Mouse (Mus musculus) liver, embryonic 13.5 days (tissue): Measurements from ENCODE around the gene Iffo2. TPM values are rescaled to one million over a fixed set of nuclear protein-coding genes. Genes with fewer than 3 reads are reported as not detected.

Experiments
- ATAC-seq: fragments of 200-750 bp; cut with Nextera tagmentation; 2 replicates; pipeline ENCODE4 v1.8.0; 2017; ENCODE audit warnings: low read depth, mild to moderate bottlenecking, moderate number of reproducible peaks, moderate library complexity
- DNase-seq: peaks from one replicate; pipeline ENCODE4 v3.0.0; 2022
- H3K27ac ChIP-seq: fragments of 300-500 bp; sonication (generic); 2 replicates; pipeline ENCODE4 v1.5.1; 2015; ENCODE audit warnings: moderate library complexity, mild to moderate bottlenecking, inconsistent platforms
- H3K27me3 ChIP-seq: fragments of 300-500 bp; sonication (generic); 2 replicates; pipeline ENCODE4 v1.6.1; 2015; ENCODE audit warnings: mild to moderate bottlenecking, inconsistent platforms
- H3K36me3 ChIP-seq: fragments of 300-500 bp; sonication (generic); 2 replicates; pipeline ENCODE4 v1.6.1; 2015; ENCODE audit warnings: mild to moderate bottlenecking, inconsistent platforms
- H3K4me1 ChIP-seq: fragments of 300-500 bp; sonication (generic); replicated peaks from 2 replicates; pipeline ENCODE4 v1.6.1; 2015; ENCODE audit warnings: inconsistent platforms
- H3K4me2 ChIP-seq: fragments of 300-500 bp; sonication (generic); 2 replicates; pipeline ENCODE4 v1.6.1; 2015; ENCODE audit warnings: inconsistent platforms, mild to moderate bottlenecking, moderate library complexity
- H3K4me3 ChIP-seq: fragments of 300-500 bp; sonication (generic); replicated peaks from 2 replicates; pipeline ENCODE4 v1.5.1; 2015; ENCODE audit warnings: mild to moderate bottlenecking, inconsistent platforms
- H3K9ac ChIP-seq: fragments of 300-500 bp; sonication (generic); 2 replicates; pipeline ENCODE4 v1.6.1; 2015; ENCODE audit warnings: mild to moderate bottlenecking, inconsistent platforms
- H3K9me3 ChIP-seq: fragments of 300-500 bp; sonication (generic); replicated peaks from 2 replicates; pipeline ENCODE4 v1.6.1; 2016; ENCODE audit warnings: inconsistent platforms
- WGBS: fragments of 180-500 bp; shearing (Covaris S2); methylation state at CpG from one replicate; pipeline ENCODE4 v1.1.7; 2015; ENCODE audit not compliant: insufficient replicate concordance; 5-methylcytosine and 5-hydroxymethylcytosine counted together
- polyA plus RNA-seq: library from polyadenylated mRNA; unstranded; fragments of >200 nt; fragmentation: Nextera tagmentation; extraction: Ambion mirVana; gene quantifications from 2 replicates; pipeline ENCODE4 v1.2.1, GENCODE M21; 2015

The Iffo2 gene
- polyA plus RNA-seq, 1 experiment from 2014 or later, result 1.0 TPM

DNA sequence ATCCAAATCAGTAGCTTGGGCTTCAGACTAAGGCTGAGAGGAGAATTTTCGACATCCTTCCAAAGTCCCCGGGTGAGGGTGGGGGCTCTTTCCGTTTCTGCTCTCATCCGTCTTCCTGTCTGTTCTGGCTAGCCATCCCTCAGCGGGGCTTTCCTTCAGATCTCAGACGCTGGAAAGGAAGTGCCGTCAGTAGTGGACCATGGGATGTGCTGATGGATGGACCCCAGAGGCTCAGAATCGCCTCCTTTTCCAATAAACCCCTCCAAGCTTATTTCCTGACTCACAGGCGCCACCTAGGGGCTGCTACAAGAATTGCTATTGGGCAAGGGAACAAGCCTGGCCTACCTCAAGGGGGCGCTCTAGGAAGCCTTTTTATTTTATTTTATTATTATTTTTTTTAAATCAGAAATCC, 81.2 kb downstream of the Iffo2 start:
- ATAC-seq (no peak), DNase-seq (peak; percentile 59)
- H3K9ac ChIP-seq, result no peak overlapping the region
- peaks cover 31% of the 10 kb centered on the region for H3K36me3 ChIP-seq
- H3K4me3 ChIP-seq, result no peak overlapping the region
- H3K4me2 ChIP-seq, result 0 out of 2 replicates have a peak overlapping the region, but pooled peaks have one; percentile 28
- H3K27me3 ChIP-seq, result no peaks in the 10 kb centered on the region
- H3K9me3 ChIP-seq, result no peaks in the 10 kb centered on the region
- H3K4me1 ChIP-seq, result peaks cover 20% of the 10 kb centered on the region
- no peak overlapping the region for H3K27ac ChIP-seq
- WGBS, result 2% methylated on average over 10 of the region's 10 CpGs

DNA sequence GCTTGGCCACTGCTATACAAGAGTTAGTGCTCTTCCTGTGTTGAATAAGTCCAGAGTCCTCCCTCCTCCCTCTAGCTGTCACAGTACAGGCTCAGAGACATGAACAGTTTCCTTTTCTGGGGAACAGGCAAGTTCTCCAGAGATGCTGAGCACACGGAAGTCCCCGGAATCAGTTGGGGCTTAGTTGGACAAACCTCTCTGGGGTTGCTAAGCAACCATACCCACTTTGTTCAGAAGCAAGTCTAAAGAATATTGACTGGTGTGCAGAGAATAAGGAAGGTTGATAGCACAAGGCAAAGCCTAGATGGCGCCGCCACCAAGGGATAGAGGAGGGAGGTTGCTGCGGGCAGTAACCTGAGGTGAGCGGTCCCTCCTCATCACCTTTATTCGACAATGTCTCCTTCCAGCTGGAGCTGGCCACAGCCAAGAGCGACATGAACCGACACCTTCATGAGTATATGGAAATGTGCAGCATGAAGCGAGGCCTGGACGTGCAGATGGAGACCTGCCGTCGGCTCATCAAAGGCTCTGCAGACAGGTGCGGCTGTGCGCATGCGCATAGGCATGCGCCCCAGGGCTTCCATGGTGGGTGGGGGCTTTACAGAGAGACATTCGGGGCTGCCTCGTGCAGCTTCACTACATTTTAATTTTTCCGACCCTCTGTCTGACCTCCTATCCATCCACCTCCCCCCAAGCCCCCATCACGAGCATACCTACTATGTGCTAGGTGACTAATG, 84.3 kb downstream of the Iffo2 start:
- DNase-seq (no peak), ATAC-seq (no peak)
- Histone ChIP-seq H3K4me1 (peaks cover 30% of the 10 kb centered on the region), H3K4me3 (no peak overlapping the region), H3K27ac (no peak overlapping the region), H3K4me2 (no peak overlapping the region), H3K27me3 (no peaks in the 10 kb centered on the region), H3K9me3 (no peaks in the 10 kb centered on the region), H3K9ac (no peak overlapping the region), H3K36me3 (peaks cover 31% of the 10 kb centered on the region)
- 84% methylated on average over 21 of the region's 21 CpGs for WGBS

DNA sequence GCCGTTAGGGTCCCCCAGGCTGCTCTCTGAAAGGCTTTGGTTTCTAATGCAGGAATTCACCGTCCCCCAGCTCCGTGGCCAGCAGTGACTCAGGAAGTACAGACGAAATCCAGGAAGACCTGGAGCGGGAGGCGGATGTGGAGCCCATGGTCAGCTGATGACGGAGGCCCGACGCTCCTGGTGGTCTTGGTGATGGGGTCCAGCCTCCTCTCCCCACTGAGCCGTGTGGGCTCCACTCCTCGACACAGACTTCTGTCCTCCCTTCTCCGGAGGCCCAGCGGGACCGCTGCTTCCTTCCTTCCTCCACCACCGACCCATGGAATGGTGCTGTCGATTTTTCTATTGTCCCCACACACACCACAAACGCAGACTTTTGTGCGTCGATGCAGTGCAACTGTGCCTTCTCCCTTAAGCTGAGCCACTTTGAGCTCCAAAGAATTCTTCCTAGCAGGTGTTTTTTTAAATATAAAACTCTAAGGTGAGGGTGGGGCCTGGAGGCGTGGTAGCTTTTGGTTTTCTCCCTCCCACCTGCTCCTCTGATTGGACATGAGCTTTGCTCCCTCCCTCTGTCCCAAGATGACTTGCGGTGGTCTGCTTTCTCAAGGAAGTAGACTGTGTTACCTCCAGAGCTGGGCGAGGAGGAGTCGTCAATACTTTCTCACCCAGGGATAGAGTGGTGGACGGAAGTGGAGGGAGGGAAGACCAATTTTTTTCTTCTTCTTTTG, 86.1 kb downstream of the Iffo2 start:
- H3K9me3 ChIP-seq, result no peaks in the 10 kb centered on the region
- peak overlapping the region; percentile 62 for H3K27ac ChIP-seq
- no peaks in the 10 kb centered on the region for H3K27me3 ChIP-seq
- ATAC-seq, result peak; percentile 93
- H3K4me3 ChIP-seq, result peak overlapping the region; percentile 70
- peaks cover 26% of the 10 kb centered on the region for H3K4me1 ChIP-seq
- peaks cover 31% of the 10 kb centered on the region for H3K36me3 ChIP-seq
- H3K9ac ChIP-seq, result peak overlapping the region; percentile 79
- peak; percentile 72 for DNase-seq
- H3K4me2 ChIP-seq, result peak overlapping the region; percentile 88
- 8% methylated on average over 24 of the region's 24 CpGs for WGBS

DNA sequence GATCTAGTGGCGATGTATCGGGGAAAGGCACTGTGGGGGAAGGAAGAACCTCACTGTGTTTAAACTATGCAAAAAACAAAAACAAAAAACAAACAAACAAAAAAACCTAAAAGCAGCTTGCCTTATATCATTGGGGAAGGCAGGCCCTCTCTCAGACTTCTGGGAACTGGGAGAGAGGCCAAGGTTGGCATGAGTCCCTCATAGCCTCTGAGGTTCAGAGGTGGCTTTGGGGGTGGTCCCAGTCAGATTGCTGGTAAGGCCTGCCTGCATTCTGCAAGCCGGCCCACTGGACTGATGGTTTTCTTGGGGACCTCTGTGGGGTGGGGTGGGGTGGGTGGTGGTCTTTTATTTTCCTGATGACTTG, 86.6 kb downstream of the Iffo2 start:
- ATAC-seq (no peak), DNase-seq (no peak)
- peak overlapping the region; percentile 62 for H3K27ac ChIP-seq
- peaks cover 31% of the 10 kb centered on the region for H3K36me3 ChIP-seq
- H3K9me3 ChIP-seq, result no peaks in the 10 kb centered on the region
- 29% methylated on average over 3 of the region's 3 CpGs for WGBS
- peaks cover 31% of the 10 kb centered on the region for H3K4me1 ChIP-seq
- H3K4me2 ChIP-seq, result peak overlapping the region; percentile 88
- H3K4me3 ChIP-seq, result peak overlapping the region; percentile 70
- no peaks in the 10 kb centered on the region for H3K27me3 ChIP-seq
- H3K9ac ChIP-seq, result peak overlapping the region; percentile 79

DNA sequence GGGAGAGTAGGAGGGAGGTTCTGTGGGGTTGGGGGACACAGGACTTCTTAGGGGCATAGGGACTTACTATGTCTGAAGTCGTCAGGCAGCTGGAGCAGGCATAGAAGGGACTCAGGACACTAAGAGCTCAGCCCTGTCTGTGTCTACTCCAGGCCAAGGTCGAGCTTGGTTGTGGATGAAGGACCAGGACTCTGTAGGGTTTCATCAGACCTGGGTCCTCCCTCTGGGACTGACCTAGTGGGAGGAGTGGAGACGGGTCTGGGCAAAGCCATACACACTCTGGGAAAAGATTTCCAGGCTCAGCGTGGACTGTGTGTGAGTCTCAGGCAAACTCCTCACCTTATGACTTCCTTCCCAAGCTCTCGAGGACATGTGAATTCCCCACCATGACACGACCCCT, 89.4 kb downstream of the Iffo2 start:
- Histone ChIP-seq H3K27ac (no peak overlapping the region), H3K36me3 (peaks cover 12% of the 10 kb centered on the region), H3K4me1 (peaks cover 53% of the 10 kb centered on the region), H3K9me3 (no peaks in the 10 kb centered on the region), H3K27me3 (no peaks in the 10 kb centered on the region), H3K4me3 (no peak overlapping the region), H3K4me2 (no peak overlapping the region), H3K9ac (no peak overlapping the region)
- DNase-seq (no peak), ATAC-seq (no peak)
- WGBS, result 55% methylated on average over 6 of the region's 6 CpGs

DNA sequence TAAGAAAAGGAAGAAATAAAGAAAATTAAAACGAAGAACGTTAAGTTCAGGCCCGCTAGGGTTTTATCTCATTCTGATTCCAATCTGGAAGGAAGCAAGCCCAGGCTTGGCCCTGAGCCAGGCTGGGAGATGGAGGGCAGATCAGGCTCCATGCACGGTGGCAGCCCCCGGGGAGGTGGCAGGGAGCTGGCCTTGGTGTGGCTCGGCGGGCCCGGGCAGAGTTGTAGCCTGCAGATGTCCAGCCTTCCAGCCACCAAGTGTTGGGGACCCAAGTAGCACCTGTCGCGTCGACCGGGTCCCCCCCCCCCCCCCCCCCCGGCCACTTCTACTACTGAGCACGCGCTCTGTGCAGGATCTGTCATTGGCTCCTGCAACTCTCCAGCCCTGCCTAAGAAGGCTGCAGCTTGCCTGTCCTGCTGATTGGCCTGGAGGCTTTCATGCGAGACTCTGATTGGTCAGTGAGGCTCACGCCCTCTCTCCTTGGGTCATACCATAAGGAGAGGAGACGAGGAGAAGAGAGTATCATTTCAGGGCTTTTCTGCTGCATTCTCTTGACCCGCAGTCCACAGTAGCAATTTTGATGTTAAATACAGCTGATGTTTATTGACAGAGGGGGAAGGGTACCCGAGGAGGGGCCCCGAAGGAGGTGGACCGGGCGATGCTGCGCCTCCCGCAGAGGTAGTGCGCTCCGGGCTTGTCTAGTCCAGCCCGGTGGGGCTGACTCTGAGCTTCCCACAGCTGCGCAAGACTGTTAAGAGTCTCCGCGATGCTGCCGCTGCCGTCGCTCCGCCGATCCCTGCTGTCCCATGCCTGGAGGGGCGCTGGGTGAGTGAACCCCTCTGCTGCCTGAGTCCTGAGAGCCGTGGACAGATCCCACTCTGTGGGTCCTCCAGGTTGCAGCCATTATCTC, 92.3 kb downstream of the Iffo2 start, which contains the start of gene Aldh4a1:
Aldh4a1 (plus strand) TSS at position 494 of the 910 bp plus-strand sequence.
- Histone ChIP-seq H3K4me3 (peak within 1 kb of the TSS; percentile 72), H3K27ac (peak within 1 kb of the TSS; percentile 76), H3K27me3 (no peaks in the 10 kb centered on the region), H3K9me3 (no peaks in the 10 kb centered on the region), H3K36me3 (0 out of 2 replicates have a peak, but pooled peaks cover 2% of the 10 kb centered on the region), H3K4me1 (peaks cover 49% of the 10 kb centered on the region), H3K9ac (peak within 1 kb of the TSS; percentile 78), H3K4me2 (peak within 1 kb of the TSS; percentile 88)
- under 1% methylated on average over 35 of the region's 38 CpGs for WGBS
- peak; percentile 87 for DNase-seq
- peak; percentile 98 for ATAC-seq

DNA sequence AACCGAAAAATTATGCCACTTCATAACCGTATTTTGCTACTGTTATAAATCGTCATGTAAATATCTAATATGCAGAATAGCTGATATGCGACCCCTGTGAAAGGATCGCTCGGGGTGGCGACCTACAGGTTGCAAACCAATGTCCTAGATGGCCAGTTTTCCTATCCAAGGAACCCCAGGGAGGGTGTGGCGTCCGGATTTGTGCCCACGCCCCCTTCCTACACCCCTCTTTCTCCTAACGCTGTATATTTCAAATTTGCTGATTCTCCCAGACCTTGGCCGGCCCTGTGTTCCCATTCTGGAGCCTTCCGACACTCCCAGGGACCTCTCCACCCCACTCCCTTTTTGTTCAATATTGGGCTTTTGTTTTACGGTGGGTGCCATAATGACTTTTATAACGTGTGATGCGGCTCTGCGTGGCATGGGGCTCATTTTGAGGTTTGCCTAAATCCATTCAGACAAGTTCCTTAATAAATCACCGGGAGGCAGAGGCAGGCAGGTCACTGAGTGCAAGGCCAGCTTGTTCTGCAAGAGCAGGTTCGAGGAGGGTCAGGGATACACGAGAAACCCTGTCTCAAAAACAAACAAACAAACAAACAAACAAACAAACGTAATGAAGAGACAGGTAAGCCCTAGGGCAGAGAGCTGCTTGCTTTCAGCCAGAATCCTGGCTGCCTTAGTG, 93.2 kb downstream of the Iffo2 start:
- 25% methylated on average over 21 of the region's 21 CpGs for WGBS
- ATAC-seq, result no peak

DNA sequence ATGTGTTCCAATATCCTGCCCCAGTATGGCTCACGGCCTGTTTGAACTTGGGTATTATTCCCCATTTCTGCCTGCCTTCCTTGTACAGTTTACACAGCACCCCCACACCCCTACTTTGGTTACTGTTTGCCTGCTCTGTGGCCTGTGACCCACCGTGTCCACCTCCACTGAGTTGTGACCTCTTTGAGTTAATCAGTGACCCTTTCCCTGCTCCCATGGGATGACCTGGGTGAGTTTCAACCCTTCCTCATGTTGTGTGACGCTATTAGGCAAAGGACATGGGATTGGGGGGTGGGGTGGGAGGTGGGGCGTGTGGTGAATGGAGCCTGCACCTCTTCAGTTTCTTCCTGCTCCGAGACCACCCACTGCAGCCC, 93.8 kb downstream of the Iffo2 start:
- Histone ChIP-seq H3K27ac (peak overlapping the region; percentile 77), H3K4me1 (peaks cover 51% of the 10 kb centered on the region), H3K9ac (peak overlapping the region; percentile 78; the same call in 1 of the 2 replicates), H3K4me2 (peak overlapping the region; percentile 88), H3K27me3 (no peaks in the 10 kb centered on the region), H3K9me3 (no peaks in the 10 kb centered on the region), H3K36me3 (peaks cover 4% of the 10 kb centered on the region; the same call in 1 of the 2 replicates), H3K4me3 (peak overlapping the region; percentile 72)
- 69% methylated on average over 5 of the region's 5 CpGs for WGBS
- no peak for DNase-seq
- ATAC-seq, result peak; percentile 11; the same call in 1 of the 2 replicates

More for the DNA sequence above, 93.2 kb downstream of the Iffo2 start:
- Histone ChIP-seq H3K9ac (peak overlapping the region; percentile 78), H3K4me1 (peaks cover 46% of the 10 kb centered on the region), H3K4me2 (peak overlapping the region; percentile 88), H3K36me3 (peaks cover 4% of the 10 kb centered on the region; the same call in 1 of the 2 replicates), H3K27me3 (no peaks in the 10 kb centered on the region), H3K9me3 (no peaks in the 10 kb centered on the region), H3K4me3 (peak overlapping the region; percentile 72), H3K27ac (peak overlapping the region; percentile 76)
- no peak for DNase-seq

DNA sequence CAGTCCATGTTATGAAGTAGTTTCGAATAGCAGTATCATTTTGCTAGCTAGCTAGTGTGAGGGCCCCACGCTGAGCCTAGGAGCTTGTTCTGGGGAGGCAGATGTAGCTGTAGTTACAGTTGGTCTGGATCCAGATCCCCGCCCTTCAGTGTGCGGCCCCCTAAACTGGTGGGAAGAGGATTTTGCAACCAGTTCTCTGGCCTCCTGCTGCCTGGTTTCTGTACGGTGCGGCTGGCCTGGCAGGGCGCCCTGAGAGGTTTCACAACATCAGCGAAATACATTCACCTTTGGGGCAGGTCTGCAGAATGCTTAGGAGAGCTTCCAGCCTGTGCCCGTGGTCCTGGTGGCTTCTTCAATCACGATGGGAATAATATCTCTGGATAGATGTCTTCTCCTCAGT, 94.4 kb downstream of the Iffo2 start:
- ATAC-seq (no peak), DNase-seq (no peak)
- H3K27ac ChIP-seq, result peak overlapping the region; percentile 77
- WGBS, result 66% methylated on average over 10 of the region's 10 CpGs
- H3K4me2 ChIP-seq, result peak overlapping the region; percentile 88
- H3K36me3 ChIP-seq, result peaks cover 4% of the 10 kb centered on the region; the same call in 1 of the 2 replicates
- peaks cover 57% of the 10 kb centered on the region for H3K4me1 ChIP-seq
- peak overlapping the region; percentile 34; the same call in 1 of the 2 replicates for H3K9ac ChIP-seq
- no peaks in the 10 kb centered on the region for H3K27me3 ChIP-seq
- peak overlapping the region; percentile 72 for H3K4me3 ChIP-seq
- H3K9me3 ChIP-seq, result no peaks in the 10 kb centered on the region

DNA sequence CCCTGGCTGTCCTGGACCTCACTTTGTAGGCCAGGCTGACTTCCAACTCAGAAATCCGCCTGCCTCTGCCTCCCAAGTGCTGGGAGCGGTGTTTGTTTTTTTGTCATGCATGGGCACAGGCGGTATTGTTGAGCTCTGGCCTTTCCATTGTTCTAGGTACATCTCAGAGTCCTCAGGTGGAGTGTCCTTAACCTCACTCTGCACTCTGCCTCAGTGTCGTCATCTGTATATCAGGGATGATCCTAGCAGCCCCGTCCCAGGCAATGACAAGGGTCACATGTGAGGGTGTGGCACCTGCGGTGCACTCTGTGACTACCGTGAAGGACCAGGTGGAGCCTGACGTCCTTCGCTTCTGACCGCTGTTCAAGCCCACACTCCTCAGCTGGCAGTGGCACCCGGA, 97.0 kb downstream of the Iffo2 start:
- no peak for DNase-seq
- no peaks in the 10 kb centered on the region for H3K27me3 ChIP-seq
- H3K4me2 ChIP-seq, result no peak overlapping the region
- peaks cover 54% of the 10 kb centered on the region for H3K4me1 ChIP-seq
- no peaks in the 10 kb centered on the region for H3K9me3 ChIP-seq
- 76% methylated on average over 11 of the region's 11 CpGs for WGBS
- no peak overlapping the region for H3K27ac ChIP-seq
- peaks cover 4% of the 10 kb centered on the region; the same call in 1 of the 2 replicates for H3K36me3 ChIP-seq
- no peak overlapping the region for H3K4me3 ChIP-seq
- ATAC-seq, result no peak
- no peak overlapping the region for H3K9ac ChIP-seq
